Mouse (Mus musculus): Measurements from ENCODE around the gene Fam222a.

DNA sequence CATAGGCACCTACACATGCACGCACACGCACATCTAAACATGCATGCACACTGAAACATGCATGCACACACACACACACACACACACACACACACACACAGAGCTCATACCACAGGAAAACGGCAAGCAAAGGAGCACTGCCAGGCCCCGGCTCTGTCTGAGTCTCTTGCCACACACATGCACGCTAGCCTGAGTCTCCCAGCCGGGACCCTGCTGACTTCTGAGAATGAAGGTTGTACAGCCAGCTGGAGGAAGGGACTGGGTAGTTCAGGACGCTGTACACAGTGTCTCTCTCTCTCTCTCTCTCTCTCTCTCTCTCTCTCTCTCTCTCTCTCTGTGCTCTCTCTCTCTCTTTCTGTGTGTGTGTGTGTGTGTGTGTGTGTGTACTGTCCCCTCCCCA is 17.4 kb upstream of the Fam222a start:
- TF ChIP-seq EP300 (IDR thresholded peaks at IDR 0.05; ENCODE audit: low read depth) (no peak), CTCF (IDR thresholded peaks at IDR 0.05; ENCODE audit: low read depth) (no peak)

Measured in heart, postnatal 0 days (tissue).